Mouse (Mus musculus): ENCODE results near the gene Abca2. TPM values are rescaled to one million over a fixed set of nuclear protein-coding genes. Genes with fewer than 3 reads are reported as not detected.
A peak's percentile ranks its signal among the peaks of the same experiment; 100 is the strongest.
"Not testable (repeated sequence)": the region's sequence is repeated elsewhere in the genome, so short reads cannot be mapped to it uniquely, and the experiment has no call there.

Abca2 gene
- polyA plus RNA-seq, 1 experiment from 2014 or later, result 3.8 TPM

DNA sequence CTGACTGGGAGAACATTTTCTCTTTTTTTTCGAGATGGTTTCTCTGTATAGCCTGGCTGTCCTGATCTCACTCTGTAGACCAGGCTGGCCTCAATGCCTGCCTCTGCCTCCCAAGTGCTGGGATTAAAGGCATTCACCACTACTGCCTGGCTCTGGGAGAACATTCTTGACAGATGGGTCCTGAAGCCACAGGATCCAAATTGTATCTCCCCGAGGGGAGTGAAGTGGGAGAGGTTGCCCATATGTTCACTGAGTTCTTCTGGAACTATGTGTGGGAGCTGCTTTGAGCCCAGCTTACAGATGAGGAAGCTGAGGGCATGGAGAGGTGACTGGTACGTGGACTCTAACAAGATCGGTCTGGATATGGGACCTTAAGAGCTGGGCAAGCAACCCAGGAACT lies 24.5 kb upstream of the Abca2 start:
- Histone ChIP-seq H3K36me3 (ENCODE audit: control insufficient read depth, insufficient read depth, low read length) (no peaks in the 10 kb centered on the region), H3K4me1 (ENCODE audit: control insufficient read depth in 2 of 2, insufficient read depth in 2 of 2, low read length in 2 of 2) (peaks cover 0 to 6% of the 10 kb centered on the region in 2 experiments; a peak in 1 of 4 replicates), H3K4me2 (ENCODE audit: low read length) (peak overlapping the region; percentile 71), H3K9me3 (ENCODE audit: control insufficient read depth, low read length) (no peaks in the 10 kb centered on the region), H3K4me3 (ENCODE audit: control insufficient read depth in 1 of 2, insufficient read depth in 1 of 2, low read depth in 1 of 2, low read length in 2 of 2) (no peak overlapping the region; a peak in 1 of 4 replicates), H3K9ac (ENCODE audit: low read length) (no peak overlapping the region), H3K27me3 (ENCODE audit: control insufficient read depth, insufficient read depth, low read length) (peaks cover 65% of the 10 kb centered on the region), H3K27ac (replicated peaks in 1 of 2; ENCODE audit: control insufficient read depth in 1 of 2, insufficient read depth in 1 of 2, low read depth in 2 of 2, low read length in 2 of 2) (no peak overlapping the region)
- WGBS, result 72% methylated on average over 4 of the region's 4 CpGs
- no peak for ATAC-seq (ENCODE audit: insufficient number of reproducible peaks, insufficient read depth, low FRiP score, low read depth)

DNA sequence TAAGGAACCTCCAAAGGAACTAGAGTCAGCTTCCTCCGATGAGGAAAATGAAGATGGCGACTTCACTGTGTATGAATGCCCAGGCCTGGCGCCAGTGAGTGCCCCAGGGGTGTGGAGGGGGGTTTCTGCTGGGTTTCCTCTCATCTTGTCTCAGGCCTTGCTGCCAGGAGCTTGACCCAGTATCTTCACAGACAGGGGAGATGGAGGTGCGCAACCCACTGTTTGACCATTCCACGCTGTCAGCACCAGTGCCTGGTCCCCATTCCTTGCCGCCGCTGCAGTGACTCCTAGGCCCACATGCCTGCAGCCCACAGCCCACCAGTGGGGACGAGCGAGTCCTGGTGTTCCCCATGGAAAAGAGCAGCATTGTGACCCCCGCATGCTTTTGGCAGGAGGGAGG lies 19.6 kb upstream of the Abca2 start:
- no peak overlapping the region for H3K4me2 ChIP-seq (ENCODE audit: low read length)
- H3K27me3 ChIP-seq (ENCODE audit: control insufficient read depth, insufficient read depth, low read length), result peaks cover 18% of the 10 kb centered on the region
- no peaks in the 10 kb centered on the region for H3K4me1 ChIP-seq (ENCODE audit: control insufficient read depth in 2 of 2, insufficient read depth in 2 of 2, low read length in 2 of 2)
- no peaks in the 10 kb centered on the region for H3K9me3 ChIP-seq (ENCODE audit: control insufficient read depth, low read length)
- no peak overlapping the region for H3K9ac ChIP-seq (ENCODE audit: low read length)
- H3K36me3 ChIP-seq (ENCODE audit: control insufficient read depth, insufficient read depth, low read length), result no peaks in the 10 kb centered on the region
- no peak overlapping the region for H3K27ac ChIP-seq (replicated peaks in 1 of 2; ENCODE audit: control insufficient read depth in 1 of 2, insufficient read depth in 1 of 2, low read depth in 2 of 2, low read length in 2 of 2)
- 73% methylated on average over 10 of the region's 10 CpGs for WGBS
- ATAC-seq (ENCODE audit: insufficient number of reproducible peaks, insufficient read depth, low FRiP score, low read depth), result no peak
- H3K4me3 ChIP-seq (ENCODE audit: control insufficient read depth in 1 of 2, insufficient read depth in 1 of 2, low read depth in 1 of 2, low read length in 2 of 2), result no peak overlapping the region

DNA sequence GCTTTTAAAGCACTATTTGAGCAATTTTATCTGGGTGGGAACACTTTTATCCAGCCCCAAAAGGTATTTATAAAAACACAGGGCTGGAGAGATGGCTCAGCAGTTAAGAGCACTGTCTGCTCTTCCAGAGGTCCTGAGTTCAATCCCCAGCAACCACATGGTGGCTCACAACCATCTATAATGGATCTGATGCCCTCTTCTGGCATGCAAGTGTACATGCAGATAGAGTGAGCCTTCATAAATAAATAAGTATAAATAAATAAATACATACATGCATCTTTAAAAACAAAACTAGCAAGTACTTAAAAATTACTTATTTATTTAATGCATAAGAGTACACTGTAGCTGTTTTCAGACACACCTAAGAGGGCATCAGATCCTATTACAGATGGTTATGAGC lies 15.1 kb upstream of the Abca2 start:
- not testable (repeated sequence) for ATAC-seq (ENCODE audit: insufficient number of reproducible peaks, insufficient read depth, low FRiP score, low read depth); H3K9ac ChIP-seq (ENCODE audit: low read length); H3K4me3 ChIP-seq (ENCODE audit: control insufficient read depth in 1 of 2, insufficient read depth in 1 of 2, low read depth in 1 of 2, low read length in 2 of 2); H3K27ac ChIP-seq (replicated peaks in 1 of 2; ENCODE audit: control insufficient read depth in 1 of 2, insufficient read depth in 1 of 2, low read depth in 2 of 2, low read length in 2 of 2); H3K9me3 ChIP-seq (ENCODE audit: control insufficient read depth, low read length); H3K4me1 ChIP-seq (ENCODE audit: control insufficient read depth in 2 of 2, insufficient read depth in 2 of 2, low read length in 2 of 2); H3K4me2 ChIP-seq (ENCODE audit: low read length); H3K36me3 ChIP-seq (ENCODE audit: control insufficient read depth, insufficient read depth, low read length); H3K27me3 ChIP-seq (ENCODE audit: control insufficient read depth, insufficient read depth, low read length)

DNA sequence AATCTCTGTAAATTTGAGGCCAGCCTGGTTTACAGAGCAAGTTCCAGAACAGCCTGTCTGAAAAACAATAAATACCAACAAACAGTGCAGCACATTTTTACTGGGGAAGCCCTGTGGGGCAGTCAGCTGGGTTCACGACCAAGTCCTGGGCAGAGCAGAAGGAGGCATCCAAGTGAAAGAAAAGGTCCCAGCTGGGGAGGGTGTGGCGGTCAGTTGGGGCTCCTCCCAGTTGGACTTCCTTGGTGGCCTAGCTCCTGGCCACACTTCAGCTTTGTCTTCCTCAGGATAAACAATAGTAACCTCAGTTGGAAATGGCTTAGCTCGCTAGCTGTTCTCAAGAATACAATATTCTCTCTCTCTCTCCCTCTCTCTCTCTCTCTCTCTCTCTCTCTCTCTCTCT lies 11.1 kb upstream of the Abca2 start:
- H3K27me3 ChIP-seq (ENCODE audit: control insufficient read depth, insufficient read depth, low read length), result peaks cover under 1% of the 10 kb centered on the region; the same call in 1 of the 2 replicates
- no peaks in the 10 kb centered on the region for H3K9me3 ChIP-seq (ENCODE audit: control insufficient read depth, low read length)
- no peak overlapping the region for H3K4me2 ChIP-seq (ENCODE audit: low read length)
- H3K4me3 ChIP-seq (ENCODE audit: control insufficient read depth in 1 of 2, insufficient read depth in 1 of 2, low read depth in 1 of 2, low read length in 2 of 2), result no peak overlapping the region
- WGBS, result 31% methylated on average over 3 of the region's 3 CpGs
- H3K27ac ChIP-seq (replicated peaks in 1 of 2; ENCODE audit: control insufficient read depth in 1 of 2, insufficient read depth in 1 of 2, low read depth in 2 of 2, low read length in 2 of 2), result no peak overlapping the region
- H3K36me3 ChIP-seq (ENCODE audit: control insufficient read depth, insufficient read depth, low read length), result no peaks in the 10 kb centered on the region
- no peak for ATAC-seq (ENCODE audit: insufficient number of reproducible peaks, insufficient read depth, low FRiP score, low read depth)
- no peak overlapping the region for H3K9ac ChIP-seq (ENCODE audit: low read length)
- no peaks in the 10 kb centered on the region; a peak in 1 of 4 replicates for H3K4me1 ChIP-seq (ENCODE audit: control insufficient read depth in 2 of 2, insufficient read depth in 2 of 2, low read length in 2 of 2)

DNA sequence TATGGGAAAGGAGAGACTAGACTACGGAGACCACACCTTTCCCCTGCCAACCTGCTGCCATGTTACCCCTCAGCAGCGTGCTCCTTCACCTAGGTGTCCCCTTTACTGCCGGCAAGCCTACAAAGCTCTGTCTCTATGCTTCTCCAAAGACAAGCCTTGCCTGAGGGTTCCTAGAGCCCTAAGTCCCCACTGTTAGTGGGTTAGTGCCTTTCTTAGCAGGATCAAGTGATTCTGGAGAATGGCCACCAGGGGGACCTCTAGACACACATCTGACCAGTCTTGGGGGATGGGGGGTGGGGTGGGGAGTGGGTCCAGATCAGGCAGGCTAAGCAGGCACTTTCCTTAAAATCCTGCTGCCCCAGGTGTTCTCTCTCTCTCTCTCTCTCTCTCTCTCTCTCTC lies 6.6 kb upstream of the Abca2 start:
- Histone ChIP-seq H3K27ac (replicated peaks in 1 of 2; ENCODE audit: control insufficient read depth in 1 of 2, insufficient read depth in 1 of 2, low read depth in 2 of 2, low read length in 2 of 2) (no peak overlapping the region), H3K9me3 (ENCODE audit: control insufficient read depth, low read length) (no peaks in the 10 kb centered on the region), H3K9ac (ENCODE audit: low read length) (no peak overlapping the region), H3K4me1 (ENCODE audit: control insufficient read depth in 2 of 2, insufficient read depth in 2 of 2, low read length in 2 of 2) (peaks cover 0 to 2% of the 10 kb centered on the region in 2 experiments; a peak in 1 of 4 replicates), H3K4me3 (ENCODE audit: control insufficient read depth in 1 of 2, insufficient read depth in 1 of 2, low read depth in 1 of 2, low read length in 2 of 2) (no peak overlapping the region), H3K36me3 (ENCODE audit: control insufficient read depth, insufficient read depth, low read length) (no peaks in the 10 kb centered on the region), H3K27me3 (ENCODE audit: control insufficient read depth, insufficient read depth, low read length) (peaks cover 40% of the 10 kb centered on the region), H3K4me2 (ENCODE audit: low read length) (no peak overlapping the region)
- ATAC-seq (ENCODE audit: insufficient number of reproducible peaks, insufficient read depth, low FRiP score, low read depth), result no peak
- 27% methylated on average over 3 of the region's 3 CpGs for WGBS

DNA sequence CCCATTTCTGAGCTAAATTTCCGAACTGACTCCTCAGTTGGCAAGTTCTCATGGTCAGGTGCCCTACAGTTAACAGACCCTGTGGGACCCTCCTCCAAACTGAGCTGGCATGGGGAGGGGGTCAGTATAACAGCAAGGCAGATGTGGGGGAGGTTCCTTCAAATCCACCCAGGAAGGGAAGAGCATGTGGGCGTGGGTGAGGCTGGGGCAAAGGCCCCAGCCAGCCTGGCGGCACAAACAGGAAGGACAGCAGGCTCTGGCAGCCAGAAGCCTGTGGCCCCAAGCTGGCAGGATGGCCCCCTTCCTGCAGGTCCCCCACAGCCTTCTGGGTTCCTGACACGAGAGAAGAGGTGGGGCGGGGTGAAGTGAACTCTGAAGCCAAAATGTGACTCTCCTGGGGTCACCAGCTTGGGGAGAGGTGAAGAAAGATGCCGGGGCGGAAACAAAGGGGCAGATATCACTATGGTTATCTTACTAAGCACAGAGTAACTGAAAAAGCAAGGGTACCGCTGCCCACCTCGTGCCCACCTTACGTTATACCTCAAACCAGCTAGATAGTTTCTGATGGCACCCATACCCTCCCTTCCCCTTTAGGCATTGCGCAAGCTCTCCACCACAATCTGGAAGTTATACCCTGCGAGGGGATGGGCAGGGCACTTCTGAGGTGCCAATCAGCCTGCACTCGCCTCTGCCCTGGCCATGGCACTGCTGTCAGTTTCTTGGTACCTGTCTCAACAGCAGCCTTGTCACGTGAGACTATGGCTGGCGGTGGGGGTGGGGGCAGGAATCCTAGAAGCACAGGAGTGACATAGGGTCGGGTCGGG lies 5.7 kb upstream of the Abca2 start, which contains the start of gene Fut7:
Gene Fut7, plus strand, starts transcription at position 681 of the 824 bp plus-strand sequence.
- Histone ChIP-seq H3K27me3 (ENCODE audit: control insufficient read depth, insufficient read depth, low read length) (peaks cover 40% of the 10 kb centered on the region), H3K4me2 (ENCODE audit: low read length) (no peak within 1 kb of the TSS), H3K36me3 (ENCODE audit: control insufficient read depth, insufficient read depth, low read length) (no peaks in the 10 kb centered on the region), H3K9me3 (ENCODE audit: control insufficient read depth, low read length) (no peaks in the 10 kb centered on the region), H3K4me3 (ENCODE audit: control insufficient read depth in 1 of 2, insufficient read depth in 1 of 2, low read depth in 1 of 2, low read length in 2 of 2) (no peak within 1 kb of the TSS), H3K27ac (replicated peaks in 1 of 2; ENCODE audit: control insufficient read depth in 1 of 2, insufficient read depth in 1 of 2, low read depth in 2 of 2, low read length in 2 of 2) (no peak within 1 kb of the TSS), H3K4me1 (ENCODE audit: control insufficient read depth in 2 of 2, insufficient read depth in 2 of 2, low read length in 2 of 2) (peaks cover 0 to 2% of the 10 kb centered on the region in 2 experiments; a peak in 1 of 4 replicates), H3K9ac (ENCODE audit: low read length) (no peak within 1 kb of the TSS)
- 53% methylated on average over 17 of the region's 17 CpGs for WGBS
- ATAC-seq (ENCODE audit: insufficient number of reproducible peaks, insufficient read depth, low FRiP score, low read depth), result no peak

DNA sequence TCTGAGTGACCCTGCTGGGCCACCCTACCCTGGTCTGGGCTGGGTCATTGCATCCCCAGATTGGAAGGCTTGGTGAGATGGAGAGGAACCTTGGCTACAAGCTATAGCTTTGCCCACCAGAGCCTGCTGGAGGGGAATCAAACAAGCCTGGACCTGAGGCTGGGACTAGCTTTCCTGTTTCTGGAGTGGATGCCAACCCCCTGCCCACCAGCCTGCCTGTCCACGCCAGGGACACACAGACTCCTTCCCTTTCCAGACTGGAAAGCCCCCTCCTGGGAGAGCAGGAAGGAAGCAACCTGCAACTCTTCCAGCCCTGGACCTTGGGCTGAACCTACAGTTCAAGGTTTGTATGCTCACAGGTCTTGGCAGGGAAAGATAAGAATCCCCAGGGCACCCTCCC lies 4.9 kb upstream of the Abca2 start:
- ATAC-seq (ENCODE audit: insufficient number of reproducible peaks, insufficient read depth, low FRiP score, low read depth), result no peak
- Histone ChIP-seq H3K4me2 (ENCODE audit: low read length) (no peak overlapping the region), H3K27me3 (ENCODE audit: control insufficient read depth, insufficient read depth, low read length) (peaks cover 40% of the 10 kb centered on the region), H3K9ac (ENCODE audit: low read length) (no peak overlapping the region), H3K36me3 (ENCODE audit: control insufficient read depth, insufficient read depth, low read length) (no peaks in the 10 kb centered on the region), H3K4me1 (ENCODE audit: control insufficient read depth in 2 of 2, insufficient read depth in 2 of 2, low read length in 2 of 2) (peaks cover 0 to 2% of the 10 kb centered on the region in 2 experiments; a peak in 1 of 4 replicates), H3K27ac (replicated peaks in 1 of 2; ENCODE audit: control insufficient read depth in 1 of 2, insufficient read depth in 1 of 2, low read depth in 2 of 2, low read length in 2 of 2) (no peak overlapping the region), H3K9me3 (ENCODE audit: control insufficient read depth, low read length) (no peaks in the 10 kb centered on the region), H3K4me3 (ENCODE audit: control insufficient read depth in 1 of 2, insufficient read depth in 1 of 2, low read depth in 1 of 2, low read length in 2 of 2) (no peak overlapping the region)
- 30% methylated on average over 1 of the region's 1 CpGs for WGBS

All from heart, embryonic 14.5 days (tissue).